Mouse (Mus musculus) spleen, adult 2 months (tissue): Measurements from ENCODE around the gene Zcchc14.

Experiments used
- CTCF ChIP-seq: fragments of 200-500 bp; IDR thresholded peaks from 2 replicates; pipeline ENCODE4 v1.5.1; 2011; ENCODE audit warnings: mild to moderate bottlenecking, inconsistent platforms; ENCODE audit not compliant: insufficient read depth, insufficient read length, insufficient replicate concordance; ENCODE audit errors: extremely low read depth
- POLR2A ChIP-seq: fragments of 200-500 bp; IDR thresholded peaks from 2 replicates; pipeline ENCODE4 v1.6.1; 2011; ENCODE audit warnings: low read depth, low read length, inconsistent platforms

- TF ChIP-seq CTCF (no peak), POLR2A (no peak)
These were observed 54.5 kb downstream of the Zcchc14 start for GRCm38 (mm10) chr8:121598190-121598589.
